Mouse (Mus musculus) lung, postnatal 0 days (tissue): ENCODE measurements around the gene Cmtm5.
"Not testable (repeated sequence)": the region's sequence is repeated elsewhere in the genome, so short reads cannot be mapped to it uniquely, and the experiment has no call there.

ENCODE experiments used
- CTCF ChIP-seq: IDR thresholded peaks from 2 replicates; pipeline ENCODE4 v1.5.1; 2016; ENCODE audit warnings: antibody characterized with exemption, mild to moderate bottlenecking
- EP300 ChIP-seq: IDR thresholded peaks from 2 replicates; pipeline ENCODE4 v1.6.1; 2016; ENCODE audit warnings: antibody characterized with exemption, mild to moderate bottlenecking, control low read depth

GRCm38 (mm10) chr14:54988350-54988874, 52.4 kb downstream of the Cmtm5 start:
- TF ChIP-seq CTCF, EP300: not testable (repeated sequence)
